Mouse (Mus musculus) right cerebral cortex, postnatal 36 days (tissue): Measurements from ENCODE around the gene Kansl1.
"Not testable (repeated sequence)": the region's sequence is repeated elsewhere in the genome, so short reads cannot be mapped to it uniquely, and the experiment has no call there.

Experiments used
- DNase-seq, 2 experiments: peaks; one replicate each; pipeline ENCODE4 v3.0.0; 2022; ENCODE audit warnings: low spot score in 2 of 2, mixed read lengths in 1 of 2

The Kansl1 gene

DNA sequence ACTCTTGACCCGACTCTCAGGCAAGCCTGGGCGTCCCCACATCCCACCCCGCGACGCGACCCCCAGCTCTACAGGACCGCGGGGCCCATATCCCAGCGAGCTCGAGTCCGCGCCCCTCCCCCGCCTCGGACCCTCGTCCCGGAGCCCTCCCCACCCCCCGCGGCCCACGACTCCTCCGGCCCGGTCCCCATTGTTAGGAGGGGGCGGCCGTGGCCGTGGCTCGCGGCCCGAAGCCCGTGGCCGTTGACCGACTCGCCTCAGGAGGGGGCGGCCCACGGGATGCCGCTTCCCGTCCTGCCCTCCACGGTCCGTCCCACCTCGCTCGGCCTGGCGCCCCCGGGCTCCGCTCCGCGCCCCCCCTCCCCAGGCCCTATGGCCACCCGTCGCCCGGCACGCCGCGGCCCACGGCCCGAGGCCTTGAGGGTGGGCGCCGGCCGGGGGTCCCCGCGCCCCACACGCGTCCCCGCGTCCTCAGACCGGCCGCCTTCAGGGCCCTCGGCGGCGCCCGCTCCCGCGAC is at the start of gene Kansl1:
TSS of gene Kansl1 (minus strand) at position 111 of the 518 bp plus-strand sequence.
- DNase-seq = no peak

DNA sequence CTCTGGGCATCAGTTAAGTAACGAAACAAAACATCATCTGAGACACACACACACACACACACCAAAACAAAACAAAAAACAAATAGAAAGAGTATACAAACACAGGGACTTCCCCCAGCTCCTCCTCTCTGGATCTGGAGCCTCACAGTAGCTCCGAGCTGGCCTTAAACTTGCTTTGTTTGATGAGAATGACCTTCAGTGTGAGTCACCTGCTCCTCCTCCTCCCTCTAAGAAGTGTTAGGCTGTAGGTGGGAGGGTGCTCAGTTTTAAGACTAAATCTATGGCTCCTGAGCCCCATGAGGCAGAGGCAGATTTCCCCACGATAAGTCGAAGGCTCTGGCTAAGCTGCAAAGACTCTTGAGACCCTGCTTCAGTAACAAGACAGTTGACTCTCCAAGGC is 43.8 kb upstream of the Kansl1 start:
- no peak for DNase-seq

DNA sequence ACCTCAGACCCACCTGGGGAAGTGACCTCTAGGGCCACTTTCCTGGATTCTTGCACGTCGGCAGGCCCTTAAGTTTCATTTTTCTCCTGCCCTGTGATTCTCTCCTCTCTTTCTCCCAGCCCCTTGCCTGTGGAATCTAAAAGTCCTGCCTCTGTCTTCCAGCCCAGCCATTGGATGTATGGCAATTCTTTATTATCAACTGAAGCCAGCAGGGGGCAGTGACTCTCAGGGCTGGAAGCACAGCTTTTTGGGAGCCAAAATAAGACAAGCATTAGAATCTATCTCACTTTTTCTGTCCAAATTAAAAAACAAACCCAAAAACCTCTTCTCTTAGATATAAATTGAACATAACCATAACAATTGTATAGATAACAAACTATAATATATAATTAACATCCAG is 41.9 kb upstream of the Kansl1 start:
- DNase-seq = no peak

DNA sequence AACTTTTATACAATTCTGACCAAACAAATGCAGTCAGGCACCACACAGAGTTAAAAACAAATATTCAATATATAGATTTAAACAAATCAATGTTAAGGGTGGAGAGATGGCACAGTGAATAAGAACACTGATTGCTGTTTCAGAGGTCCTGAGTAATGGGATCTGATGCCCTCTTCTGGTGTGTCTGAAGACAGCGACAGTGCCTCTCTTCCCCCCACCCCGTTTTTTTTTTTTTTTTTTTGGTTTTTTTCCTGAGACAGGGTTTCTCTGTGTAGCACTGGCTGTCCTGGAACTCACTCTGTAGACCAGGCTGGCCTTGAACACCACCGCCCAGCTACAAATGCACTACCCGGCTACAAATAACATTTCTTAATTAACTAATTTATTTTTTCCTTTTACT is 39.8 kb upstream of the Kansl1 start:
- no peak for DNase-seq

DNA sequence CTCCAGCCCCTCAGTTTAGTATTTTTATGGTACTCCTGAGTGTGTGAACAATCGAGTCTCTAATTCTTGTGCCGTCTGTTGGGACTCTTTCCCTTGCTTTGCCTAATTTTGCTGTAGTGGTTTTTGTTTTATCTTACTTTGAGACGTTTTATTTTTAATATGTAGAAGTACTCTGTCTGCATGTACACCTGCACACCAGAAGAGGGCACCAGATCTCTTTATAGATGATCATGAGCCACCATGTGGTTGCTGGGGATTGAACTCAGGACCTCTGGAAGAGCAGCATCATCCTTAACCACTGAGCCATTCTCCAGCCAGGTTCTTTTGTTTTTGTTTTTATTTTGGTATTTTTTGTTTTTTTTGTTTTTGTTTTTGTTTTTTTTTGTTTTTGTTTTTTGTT is 19.6 kb upstream of the Kansl1 start:
- DNase-seq = no peak

DNA sequence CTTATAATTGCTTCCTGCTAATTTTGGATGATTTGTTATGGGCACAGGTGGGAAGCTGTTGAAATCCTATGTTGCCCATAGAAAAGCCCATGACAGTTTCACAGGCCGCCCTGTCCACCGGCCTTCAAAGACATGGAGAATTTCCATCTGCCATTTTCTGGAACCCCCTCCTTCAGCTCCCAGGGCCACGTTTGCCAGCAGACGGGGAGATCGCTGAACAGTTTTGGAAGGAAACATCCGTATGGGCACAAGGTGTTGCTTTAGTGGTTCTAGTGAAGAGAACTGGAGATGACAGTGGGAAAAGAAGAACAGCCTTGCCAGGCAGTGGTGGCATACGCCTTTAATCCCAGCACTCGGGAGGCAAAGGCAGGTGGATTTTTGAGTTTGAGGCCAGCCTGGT is 13.3 kb upstream of the Kansl1 start:
- no peak for DNase-seq

DNA sequence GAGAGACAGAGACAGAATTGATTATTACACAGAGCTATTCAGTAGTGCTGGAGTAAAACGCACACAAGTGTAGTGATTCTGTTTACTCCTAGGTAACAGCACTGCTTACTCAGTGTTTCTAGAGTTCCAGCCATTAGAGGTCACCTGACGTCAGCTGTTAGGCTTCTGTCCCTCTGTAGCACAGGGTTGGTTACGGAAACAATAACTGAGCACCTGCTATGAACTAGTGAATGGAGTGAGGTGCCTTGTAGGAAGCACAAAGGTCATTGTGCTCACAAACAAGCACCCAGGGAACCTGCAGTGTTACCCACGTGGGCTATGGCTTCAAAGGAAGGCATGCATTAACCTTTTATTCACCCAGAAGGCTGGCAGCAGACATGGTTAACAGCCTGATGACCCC is 10.8 kb upstream of the Kansl1 start:
- DNase-seq = no peak

DNA sequence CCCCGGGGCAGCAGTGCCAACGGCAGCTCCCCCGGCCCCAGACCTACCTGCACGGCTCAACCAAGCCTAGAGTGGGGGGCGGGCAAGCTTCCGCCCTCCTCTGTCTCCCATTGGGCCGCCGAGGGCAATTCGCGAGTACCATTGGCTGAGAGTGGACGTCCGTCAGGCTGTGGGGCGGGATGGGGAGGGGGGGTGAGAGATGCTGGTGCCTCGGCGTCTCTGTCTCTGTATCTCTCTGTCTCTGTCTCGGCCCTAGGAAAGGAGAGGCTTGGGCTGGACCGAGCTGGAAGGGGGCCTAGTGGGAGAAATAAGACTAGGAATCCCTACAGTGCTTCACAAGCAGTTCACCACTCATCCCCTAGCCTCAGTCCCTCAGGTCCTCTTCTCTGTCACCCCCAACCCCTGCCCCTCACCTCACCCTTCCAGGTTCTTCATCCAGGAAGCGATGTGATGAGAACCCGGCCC is 742 bp upstream of the Kansl1 start:
- peak; percentile 86 for DNase-seq

DNA sequence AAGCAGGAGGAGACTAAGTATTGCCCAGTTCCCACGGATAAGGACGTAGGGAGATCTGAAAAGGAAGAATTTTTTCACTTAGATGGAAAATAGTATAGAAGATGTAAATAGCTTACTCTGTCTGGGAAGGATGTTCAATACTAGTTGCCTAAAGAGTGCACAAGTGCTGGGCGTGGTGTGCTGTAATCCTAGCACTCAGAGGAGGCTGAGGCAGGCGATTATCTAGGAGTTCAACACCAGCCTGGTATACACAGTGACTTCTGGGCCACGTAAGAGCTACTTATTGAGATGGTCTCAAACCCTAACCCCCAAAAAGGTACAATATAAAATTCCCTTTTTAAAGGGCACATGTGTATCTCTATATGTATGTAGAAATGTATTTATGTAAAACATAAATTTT is 963 bp downstream of the Kansl1 start:
- DNase-seq = no peak

DNA sequence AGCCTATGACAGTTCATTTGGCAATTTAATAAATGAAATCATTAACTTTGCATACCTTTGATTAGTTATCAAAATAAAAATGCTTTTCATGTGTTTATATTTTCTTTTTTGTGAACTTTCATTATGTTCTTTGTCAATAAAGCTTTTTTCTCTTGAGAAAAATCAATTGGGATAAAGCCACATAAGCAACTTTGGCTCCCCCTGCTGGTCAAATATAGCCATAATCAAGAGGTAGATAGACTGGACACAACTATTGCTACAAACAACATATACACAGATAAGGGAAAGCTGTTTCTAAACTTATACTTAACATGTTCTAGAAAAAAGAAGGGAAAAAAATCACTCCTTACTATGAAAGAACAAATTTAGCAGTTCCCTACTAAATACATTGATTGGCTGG is 7.1 kb downstream of the Kansl1 start:
- DNase-seq = peak in 1 of 2 experiments; percentile 20

DNA sequence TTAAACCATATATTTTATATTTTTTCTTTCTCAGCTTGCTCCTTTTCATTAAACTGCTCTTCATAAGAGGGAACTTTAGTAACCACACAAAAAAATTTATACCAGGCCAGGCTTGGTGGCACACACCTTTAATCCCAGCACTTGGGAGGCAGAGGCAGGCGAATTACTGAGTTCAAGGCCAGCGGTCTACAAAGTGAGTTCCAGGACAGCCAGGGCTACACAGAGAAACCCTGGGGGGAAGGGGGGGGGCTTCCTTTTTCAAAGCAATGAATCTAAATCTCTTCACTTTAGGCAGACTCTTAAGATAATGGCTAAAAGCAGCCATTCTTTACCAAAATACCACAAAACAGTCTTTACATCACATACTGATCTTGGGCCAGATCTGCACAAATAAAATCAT is 9.0 kb downstream of the Kansl1 start:
- DNase-seq = no peak

DNA sequence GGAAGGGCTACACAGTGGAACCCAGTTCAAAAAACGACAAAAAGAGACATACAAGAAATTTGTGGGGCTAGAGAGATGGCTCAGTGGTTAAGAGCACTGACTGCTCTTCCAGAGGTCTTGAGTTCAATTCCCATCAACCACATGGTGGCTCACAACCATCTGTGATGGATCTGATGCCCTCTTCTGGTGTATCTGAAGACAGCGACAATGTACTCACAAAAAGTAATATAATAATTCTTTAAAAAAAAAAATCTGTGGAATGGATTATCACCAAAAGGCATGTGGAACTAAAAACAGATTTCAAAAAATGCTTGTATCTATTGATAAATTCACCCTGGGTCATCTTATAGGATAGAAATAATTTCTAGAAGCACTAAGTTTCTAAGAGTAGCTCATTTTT is 10.2 kb downstream of the Kansl1 start:
- no peak for DNase-seq

DNA sequence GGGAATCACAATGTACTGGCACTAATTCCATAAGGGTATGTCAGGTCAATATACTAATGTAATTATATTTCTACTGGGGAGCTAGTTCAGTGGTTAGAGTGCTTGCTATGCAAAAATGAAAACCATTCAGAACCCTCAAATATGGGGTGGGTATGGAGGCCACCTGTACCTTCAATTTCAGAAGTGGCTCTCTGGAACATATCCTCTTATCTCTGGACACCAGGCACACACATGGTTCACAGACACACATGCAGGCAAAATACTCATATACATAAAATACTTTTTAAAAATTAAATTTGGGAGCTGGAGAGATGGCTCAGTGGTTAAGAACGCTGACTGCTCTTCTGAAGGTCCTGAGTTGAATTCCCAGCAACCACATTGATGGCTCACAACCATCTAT is 16.0 kb downstream of the Kansl1 start:
- no peak for DNase-seq

DNA sequence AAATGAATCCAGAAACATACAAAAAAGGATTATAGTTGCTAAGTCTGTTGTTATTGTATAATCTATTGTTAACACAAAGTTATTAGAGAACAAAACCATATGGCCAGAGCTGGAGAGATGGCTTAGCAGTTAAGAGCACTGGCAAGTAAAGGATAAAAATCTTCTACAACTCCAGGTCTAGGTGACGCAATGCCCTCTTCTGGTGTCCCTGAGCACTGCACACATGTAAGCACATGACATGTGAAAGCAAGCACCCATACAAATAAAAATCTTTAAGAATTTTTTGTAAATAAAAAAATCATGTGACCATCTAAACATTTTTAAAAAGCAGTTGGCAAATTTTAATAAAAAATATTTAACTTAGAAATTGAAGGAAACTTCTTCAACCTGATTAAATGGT is 17.4 kb downstream of the Kansl1 start:
- DNase-seq = no peak

DNA sequence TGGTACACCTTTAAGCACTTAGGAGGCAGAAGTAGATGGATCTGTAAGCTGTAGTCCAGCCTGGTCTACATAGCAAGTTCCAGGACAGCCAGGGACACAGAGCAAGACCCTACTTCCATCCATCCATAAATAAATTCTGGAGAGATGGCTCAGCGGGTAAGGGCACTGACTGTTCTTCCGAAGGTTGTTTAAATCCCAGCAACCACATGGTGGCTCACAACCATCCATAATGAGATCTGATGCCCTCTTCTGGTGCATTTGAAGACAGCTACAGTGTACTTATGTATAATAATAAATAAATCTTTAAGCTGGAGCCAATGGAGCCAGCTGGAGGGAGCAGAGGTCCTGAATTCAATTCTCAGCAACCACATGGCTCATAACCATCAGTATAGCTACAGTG is 20.2 kb downstream of the Kansl1 start:
- not testable (repeated sequence) for DNase-seq

DNA sequence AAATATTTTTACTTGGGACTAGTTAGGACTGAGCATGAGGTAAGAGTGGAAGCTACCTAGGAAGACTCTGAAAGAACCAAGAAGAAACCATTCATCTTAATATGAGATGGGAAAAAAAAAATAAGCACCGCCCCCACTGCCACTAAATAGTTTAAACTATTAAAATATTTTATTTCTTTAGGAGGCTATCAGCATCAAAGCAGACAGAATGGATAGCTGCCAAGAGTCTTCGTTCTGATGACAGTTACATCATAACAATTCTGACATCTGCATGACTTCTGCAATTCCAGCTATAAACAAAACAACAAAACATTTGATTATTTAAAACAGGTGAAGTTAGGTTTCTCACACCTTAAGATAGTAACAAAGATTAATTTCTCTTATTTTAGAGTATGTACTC is 23.1 kb downstream of the Kansl1 start:
- DNase-seq = no peak

DNA sequence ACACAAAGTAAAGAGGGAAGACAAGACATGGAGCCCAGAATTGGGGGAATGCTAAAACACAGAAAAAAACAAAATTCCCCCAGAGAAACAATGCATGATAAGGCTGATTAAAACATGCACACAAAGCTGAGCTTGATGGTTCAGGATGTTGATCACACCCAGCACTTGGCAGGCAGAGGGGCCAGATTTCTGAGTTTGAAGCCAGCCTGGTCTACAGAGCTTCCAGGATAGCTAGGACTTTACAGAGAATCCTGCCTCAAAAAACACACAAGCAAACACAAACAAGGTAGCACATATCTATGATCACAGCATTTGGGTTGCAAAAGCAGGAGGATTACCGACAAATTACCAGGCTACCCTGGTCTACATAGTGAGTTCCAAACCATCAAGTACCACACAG is 23.6 kb downstream of the Kansl1 start:
- no peak for DNase-seq

DNA sequence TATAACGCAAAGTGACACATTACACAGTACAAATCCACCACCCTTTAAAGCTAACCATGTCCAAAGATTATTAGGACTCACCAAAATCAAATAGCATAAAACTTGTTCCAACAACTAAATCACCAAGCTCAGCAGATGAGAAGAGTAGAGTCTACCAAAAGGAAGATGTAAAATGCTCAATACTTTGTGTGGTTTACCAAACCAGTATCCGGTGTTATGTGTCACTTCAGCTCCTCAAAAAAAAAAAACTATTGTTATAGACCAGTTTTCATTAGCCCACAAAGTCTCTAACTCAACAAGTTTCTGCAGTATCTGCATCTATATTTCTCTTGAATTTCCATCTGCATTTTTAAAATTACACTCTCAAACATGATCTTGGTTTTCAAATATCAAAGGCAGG is 25.3 kb downstream of the Kansl1 start:
- no peak for DNase-seq

DNA sequence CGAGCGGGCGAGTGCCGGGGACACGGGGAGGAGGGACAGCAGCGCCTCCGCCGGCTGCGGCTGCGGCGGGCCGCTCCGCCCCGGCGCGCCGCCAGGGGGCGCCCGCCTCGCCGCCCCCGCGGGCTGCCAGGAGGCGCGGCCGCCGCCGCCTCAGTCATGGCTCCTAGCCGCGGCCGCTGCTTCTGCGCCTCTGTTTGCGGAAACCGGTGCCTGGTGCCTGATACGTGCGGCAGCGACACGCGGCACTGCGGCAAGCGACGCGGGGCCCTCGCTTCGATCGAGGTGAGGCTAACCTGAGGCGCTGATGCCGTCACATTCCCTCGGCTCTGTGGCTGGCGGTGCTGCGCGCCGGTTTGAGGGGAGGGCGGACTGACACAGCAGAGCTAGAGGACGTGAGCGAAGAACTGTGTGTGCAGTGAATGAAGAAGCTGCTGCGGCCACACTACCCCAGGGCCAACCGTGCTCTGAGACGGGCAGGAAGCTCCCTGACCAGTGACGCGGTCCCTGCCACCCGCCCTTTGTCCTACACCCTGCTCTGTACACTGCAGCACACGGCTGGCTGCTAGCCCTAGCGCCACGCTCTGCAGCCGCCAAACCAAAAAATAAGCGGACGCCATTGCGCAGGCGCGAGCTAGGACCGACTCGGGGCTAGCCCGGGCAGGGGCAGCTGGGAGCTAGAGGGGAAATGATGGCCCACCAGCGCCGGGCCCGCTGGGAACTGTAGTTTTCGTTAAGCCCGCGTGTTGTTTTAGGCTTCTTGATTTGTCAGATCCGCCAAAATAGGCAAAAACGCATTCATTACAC is 26.1 kb downstream of the Kansl1 start:
- DNase-seq = peak; percentile 78 to 82

DNA sequence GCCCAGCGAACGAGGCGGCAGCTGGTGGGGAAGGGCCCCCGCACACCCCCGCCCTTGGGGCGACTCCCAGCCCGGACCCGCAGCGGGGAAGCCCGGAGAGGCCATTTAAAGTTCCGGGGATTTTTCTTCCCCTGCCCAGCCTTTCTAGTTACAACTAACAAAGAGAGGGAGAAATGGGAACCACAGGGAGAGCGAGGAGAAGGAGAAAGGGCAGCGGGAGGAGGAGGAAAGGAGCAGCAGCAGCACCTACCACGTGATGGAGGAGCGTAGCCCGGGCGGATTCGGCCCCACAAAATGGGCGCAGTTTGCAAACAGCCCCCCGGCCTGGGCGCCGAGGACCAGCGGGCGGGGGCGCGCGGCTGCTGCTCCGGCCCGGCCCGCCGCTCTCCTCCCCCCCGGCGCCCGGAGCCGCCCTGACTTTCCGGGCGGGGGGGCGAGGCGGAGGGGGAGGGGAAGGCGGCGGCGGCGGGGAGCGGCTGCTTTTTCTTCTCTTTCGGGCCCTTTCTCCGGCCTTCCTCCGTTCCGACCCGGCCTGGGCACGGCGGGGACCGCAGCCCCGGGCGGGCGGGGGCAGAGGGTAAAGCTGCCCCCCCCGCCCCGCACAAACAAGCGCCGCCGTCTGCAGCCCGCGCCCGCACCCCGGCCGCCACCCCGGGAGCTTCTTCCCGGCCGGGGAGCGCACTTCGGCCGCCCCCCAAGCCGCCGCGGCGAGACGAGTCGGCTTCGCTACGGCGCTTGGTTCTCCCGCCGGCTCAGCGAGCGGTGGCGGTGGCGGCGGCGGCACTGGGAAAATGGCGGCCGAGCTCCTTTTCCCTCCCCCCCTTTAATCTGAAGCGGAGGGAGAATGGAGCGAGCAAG is 27.0 kb downstream of the Kansl1 start:
- DNase-seq = peak; percentile 52 to 60

DNA sequence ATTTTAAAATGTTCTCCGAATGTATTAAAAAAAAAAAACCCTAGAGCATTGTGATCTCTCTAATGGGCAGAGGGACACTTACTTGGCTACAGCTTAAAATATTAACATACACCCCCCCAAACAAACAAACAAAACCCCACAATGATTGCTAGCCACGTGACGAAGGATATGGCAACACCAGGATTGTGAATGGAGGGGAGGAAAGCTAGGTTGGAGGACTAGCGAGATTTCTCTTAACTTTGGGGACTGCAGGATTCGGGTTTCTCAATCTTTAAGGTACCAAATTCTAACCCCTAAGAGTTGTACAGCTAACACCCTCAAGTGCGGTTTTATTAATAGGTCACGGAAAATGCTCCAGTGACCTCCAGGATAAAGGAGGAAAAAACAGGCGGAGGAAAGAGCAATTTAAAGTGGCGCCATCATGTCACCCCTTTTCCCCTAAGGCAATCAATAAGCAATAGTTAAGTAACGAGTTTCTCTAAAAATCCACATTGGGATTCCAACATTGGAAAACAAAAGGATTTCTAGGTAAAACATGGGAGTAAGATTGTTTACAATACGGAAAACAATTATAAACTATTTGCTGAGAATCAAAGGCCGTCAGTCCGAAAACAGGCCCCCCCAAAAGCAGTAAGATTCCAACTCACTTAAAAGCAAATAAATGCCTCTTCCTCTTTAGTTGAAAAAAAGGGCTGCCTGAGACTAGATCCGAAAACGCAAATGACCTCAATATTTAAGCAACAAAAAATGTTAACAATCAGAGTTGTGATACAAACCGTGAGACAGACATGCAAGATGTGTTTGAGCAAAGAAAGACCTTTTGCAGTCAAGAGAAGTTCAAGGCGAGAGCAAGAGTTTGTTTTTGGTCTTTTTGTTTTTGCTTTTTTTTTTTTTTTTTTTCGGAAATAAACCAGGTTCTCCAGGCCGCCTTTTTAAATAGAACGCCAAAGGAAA is 27.9 kb downstream of the Kansl1 start:
- no peak for DNase-seq

DNA sequence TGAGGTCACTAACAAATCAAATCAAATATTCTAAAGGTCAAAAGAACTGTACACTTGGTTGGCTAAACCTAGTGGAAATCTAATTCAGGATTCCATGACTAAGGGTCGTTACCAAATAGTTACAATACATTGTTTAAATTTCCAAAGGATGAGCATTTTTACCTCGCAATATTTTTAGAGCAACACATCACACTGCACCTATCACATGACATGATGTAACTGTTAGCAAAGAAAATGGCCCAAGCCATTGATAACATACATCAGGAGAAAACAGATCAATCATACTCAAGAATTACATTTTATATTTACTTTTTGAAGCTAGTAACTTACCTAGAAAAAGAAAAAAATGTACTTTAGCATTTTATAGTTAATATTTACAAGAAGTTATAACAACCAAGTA is 29.0 kb downstream of the Kansl1 start:
- DNase-seq = no peak
